Mouse (Mus musculus) embryonic facial prominence, embryonic 14.5 days (tissue): ENCODE data around the gene St6galnac3. TPM values are rescaled to one million over a fixed set of nuclear protein-coding genes. Genes with fewer than 3 reads are reported as not detected.
A peak's percentile ranks its signal among the peaks of the same experiment; 100 is the strongest.
"Not testable (repeated sequence)": the region's sequence is repeated elsewhere in the genome, so short reads cannot be mapped to it uniquely, and the experiment has no call there.

ENCODE experiments used
- ATAC-seq: fragments of 200-750 bp; cut with Nextera tagmentation; 2 replicates; pipeline ENCODE4 v1.8.0; 2017; ENCODE audit warnings: low read depth, moderate number of reproducible peaks, moderate TSS enrichment
- DNase-seq: peaks from one replicate; pipeline ENCODE4 v3.0.0-alpha.2; 2015; ENCODE audit warnings: low spot score
- H3K27ac ChIP-seq: fragments of 300-500 bp; sonication (generic); replicated peaks from 2 replicates; pipeline ENCODE4 v1.5.1; 2014; ENCODE audit warnings: low read depth, mild to moderate bottlenecking, low read length, moderate library complexity
- H3K27me3 ChIP-seq: fragments of 300-500 bp; sonication (generic); replicated peaks from 2 replicates; pipeline ENCODE4 v1.6.1; 2014; ENCODE audit warnings: low read length; ENCODE audit not compliant: control insufficient read depth, insufficient read depth
- H3K36me3 ChIP-seq: fragments of 300-500 bp; sonication (generic); 2 replicates; pipeline ENCODE4 v1.6.1; 2014; ENCODE audit warnings: low read length, mixed read lengths; ENCODE audit not compliant: control insufficient read depth, insufficient read depth
- H3K4me1 ChIP-seq: fragments of 300-500 bp; sonication (generic); 2 replicates; pipeline ENCODE4 v1.6.1; 2014; ENCODE audit warnings: antibody characterized with exemption, low read length; ENCODE audit not compliant: control insufficient read depth, insufficient read depth
- H3K4me2 ChIP-seq: fragments of 300-500 bp; sonication (generic); 2 replicates; pipeline ENCODE4 v1.6.1; 2014; ENCODE audit warnings: low read depth, mild to moderate bottlenecking, low read length, moderate library complexity, mixed read lengths
- H3K4me3 ChIP-seq: fragments of 300-500 bp; sonication (generic); 2 replicates; pipeline ENCODE4 v1.5.1; 2014; ENCODE audit warnings: low read depth, mild to moderate bottlenecking, low read length
- H3K9ac ChIP-seq: fragments of 300-500 bp; sonication (generic); 2 replicates; pipeline ENCODE4 v1.6.1; 2014; ENCODE audit warnings: low read depth, mild to moderate bottlenecking, low read length, moderate library complexity, mixed read lengths
- H3K9me3 ChIP-seq: fragments of 300-500 bp; sonication (generic); 2 replicates; pipeline ENCODE4 v1.6.1; 2016; ENCODE audit warnings: low read length; ENCODE audit not compliant: control insufficient read depth
- WGBS: fragments of 180-500 bp; shearing (Covaris S2); extraction: QIAGEN DNeasy Blood & Tissue Kit; methylation state at CpG from one replicate; pipeline ENCODE4 v1.1.7; 2014; 5-methylcytosine and 5-hydroxymethylcytosine counted together
- polyA plus RNA-seq: library from polyadenylated mRNA; unstranded; fragments of >200 nt; fragmentation: Nextera tagmentation; extraction: Ambion mirVana; gene quantifications from 2 replicates; pipeline ENCODE4 v1.2.1, GENCODE M21; 2014

Gene St6galnac3
- polyA plus RNA-seq, 1 experiment from 2014 or later = 30.6 TPM

DNA sequence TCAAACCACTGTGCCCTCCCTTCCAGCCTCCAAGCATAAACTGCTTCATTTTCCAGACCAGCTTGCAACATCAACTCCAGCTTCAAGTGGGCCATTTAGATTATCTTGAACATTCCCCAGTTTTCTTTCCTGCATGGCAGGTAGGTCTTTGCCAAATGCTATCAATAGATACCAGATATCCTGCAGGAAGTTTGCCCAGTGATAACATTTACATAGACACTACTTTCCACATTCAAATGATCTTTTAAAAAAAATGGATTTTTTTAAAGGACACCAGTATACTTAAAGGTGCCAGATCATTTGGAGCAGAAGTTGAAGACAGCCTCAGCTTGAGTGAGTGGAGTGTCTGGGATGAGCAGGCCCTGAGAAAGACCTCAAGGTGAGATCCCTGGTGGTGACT, 34.3 kb upstream of the St6galnac3 start:
- Histone ChIP-seq H3K27ac (no peak overlapping the region), H3K9ac (no peak overlapping the region), H3K4me1 (no peaks in the 10 kb centered on the region; the same call in 1 of the 2 replicates), H3K4me3 (no peak overlapping the region), H3K27me3 (no peaks in the 10 kb centered on the region), H3K36me3 (no peaks in the 10 kb centered on the region), H3K9me3 (no peaks in the 10 kb centered on the region), H3K4me2 (no peak overlapping the region)
- ATAC-seq (no peak), DNase-seq (no peak)

DNA sequence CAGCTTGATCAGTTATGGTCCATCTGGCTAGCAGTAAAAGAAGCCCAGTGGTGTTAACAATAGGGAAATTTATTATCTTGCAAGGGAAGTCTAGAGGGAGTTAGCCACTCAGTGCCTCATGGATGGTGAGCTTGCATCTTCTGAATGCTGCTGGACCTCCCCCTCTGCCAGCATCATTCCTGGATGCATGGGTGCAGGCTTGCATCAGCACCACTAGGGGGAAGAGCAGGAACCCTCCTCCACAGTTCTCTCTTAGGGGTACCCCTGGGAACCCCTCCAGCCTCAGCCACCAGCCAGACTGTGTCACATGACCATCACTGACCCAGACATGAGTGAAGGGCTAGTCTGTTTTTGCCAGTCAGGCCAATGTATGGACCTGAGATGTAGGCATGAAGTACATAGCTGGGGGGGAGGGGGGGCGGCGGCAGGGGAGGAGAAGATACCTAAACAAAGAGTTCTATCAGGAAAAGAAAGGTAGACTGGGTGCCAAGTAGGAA, 31.6 kb upstream of the St6galnac3 start:
- Histone ChIP-seq H3K36me3 (no peaks in the 10 kb centered on the region), H3K4me1 (no peaks in the 10 kb centered on the region; the same call in 1 of the 2 replicates), H3K27ac (no peak overlapping the region), H3K27me3 (no peaks in the 10 kb centered on the region), H3K9ac (no peak overlapping the region), H3K4me3 (no peak overlapping the region), H3K4me2 (no peak overlapping the region), H3K9me3 (no peaks in the 10 kb centered on the region)
- DNase-seq (no peak), ATAC-seq (no peak)
- 88% methylated on average over 2 of the region's 2 CpGs for WGBS

DNA sequence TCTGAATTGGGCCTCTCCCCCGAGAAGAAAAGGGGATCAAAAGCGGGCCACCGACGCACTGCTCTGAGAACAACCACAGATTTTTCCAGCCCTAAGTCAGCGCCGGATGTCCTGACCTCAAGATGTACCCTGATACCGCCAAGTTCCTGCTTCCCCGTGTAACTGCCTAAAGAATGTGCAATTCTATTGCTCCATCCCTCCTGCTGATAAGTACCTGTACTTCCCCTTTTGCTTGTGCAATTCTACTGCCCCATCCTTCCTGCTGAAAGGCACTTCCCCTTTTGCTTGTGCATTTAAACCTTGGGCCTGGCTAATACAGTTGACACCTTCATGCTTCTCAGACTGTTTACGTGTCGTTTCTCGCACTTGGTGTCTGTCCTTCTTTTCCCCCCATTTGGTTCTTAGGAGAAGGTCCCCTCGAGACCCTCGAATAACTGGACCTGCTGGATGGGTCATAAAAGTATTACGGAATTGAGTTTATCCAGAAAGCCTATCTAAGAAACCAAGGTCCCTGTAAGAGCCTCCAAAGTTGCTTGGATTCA, 30.9 kb upstream of the St6galnac3 start:
- not testable (repeated sequence) for DNase-seq, H3K4me3 ChIP-seq, H3K9me3 ChIP-seq, ATAC-seq, H3K4me2 ChIP-seq, H3K27ac ChIP-seq, H3K4me1 ChIP-seq, H3K36me3 ChIP-seq, H3K27me3 ChIP-seq, H3K9ac ChIP-seq
- 76% methylated on average over 14 of the region's 14 CpGs for WGBS

DNA sequence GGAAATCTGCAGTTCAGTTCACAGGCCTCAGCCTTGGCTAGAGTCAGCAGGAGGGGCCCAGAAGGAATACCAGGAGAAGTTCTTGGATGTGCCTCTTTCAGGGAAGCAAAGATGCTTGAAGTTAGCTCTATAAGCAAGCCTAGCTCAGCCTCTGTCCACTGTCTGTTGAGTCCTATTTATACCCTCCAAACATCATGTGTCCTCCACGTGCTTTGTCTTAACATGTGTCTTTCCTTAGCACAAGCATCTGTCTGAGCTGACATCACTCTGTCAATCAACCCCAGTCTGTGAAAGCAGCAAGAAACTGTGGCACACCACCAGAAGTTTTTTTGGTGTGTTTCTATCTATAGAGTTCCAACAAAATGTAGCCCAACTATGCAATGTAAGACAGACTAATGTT, 26.5 kb upstream of the St6galnac3 start:
- no peaks in the 10 kb centered on the region for H3K4me1 ChIP-seq
- H3K27me3 ChIP-seq = no peaks in the 10 kb centered on the region
- DNase-seq = peak; percentile 47
- no peaks in the 10 kb centered on the region for H3K36me3 ChIP-seq
- WGBS = 28% methylated on average over 1 of the region's 1 CpGs
- no peaks in the 10 kb centered on the region for H3K9me3 ChIP-seq
- H3K4me2 ChIP-seq = no peak overlapping the region
- H3K27ac ChIP-seq = no peak overlapping the region
- no peak overlapping the region for H3K4me3 ChIP-seq
- peak; percentile 33; the same call in 1 of the 2 replicates for ATAC-seq
- no peak overlapping the region for H3K9ac ChIP-seq

DNA sequence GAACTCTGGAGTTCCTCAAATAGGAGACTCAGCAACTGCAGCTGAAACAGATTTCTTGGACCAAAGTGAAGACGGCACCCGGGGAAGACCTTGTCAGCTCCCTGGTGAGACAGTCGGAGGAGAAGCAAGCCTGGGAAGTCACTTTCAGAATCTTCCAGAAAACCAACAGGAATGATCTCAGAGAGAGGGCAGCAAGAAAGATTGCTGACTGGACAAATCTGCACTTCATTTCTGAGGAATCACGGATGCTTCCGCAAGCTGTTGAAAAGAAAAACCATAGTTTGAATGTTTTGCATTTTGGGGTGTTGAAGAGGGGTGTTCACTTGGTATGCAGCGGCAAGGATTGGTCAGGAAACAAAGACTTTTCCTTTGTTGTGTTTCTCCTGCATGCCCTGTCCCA, 24.4 kb upstream of the St6galnac3 start:
- Histone ChIP-seq H3K4me3 (no peak overlapping the region), H3K27ac (no peak overlapping the region), H3K4me1 (no peaks in the 10 kb centered on the region), H3K36me3 (no peaks in the 10 kb centered on the region), H3K27me3 (no peaks in the 10 kb centered on the region), H3K9ac (no peak overlapping the region), H3K9me3 (no peaks in the 10 kb centered on the region), H3K4me2 (no peak overlapping the region)
- DNase-seq (no peak), ATAC-seq (no peak)
- WGBS = 65% methylated on average over 6 of the region's 6 CpGs

DNA sequence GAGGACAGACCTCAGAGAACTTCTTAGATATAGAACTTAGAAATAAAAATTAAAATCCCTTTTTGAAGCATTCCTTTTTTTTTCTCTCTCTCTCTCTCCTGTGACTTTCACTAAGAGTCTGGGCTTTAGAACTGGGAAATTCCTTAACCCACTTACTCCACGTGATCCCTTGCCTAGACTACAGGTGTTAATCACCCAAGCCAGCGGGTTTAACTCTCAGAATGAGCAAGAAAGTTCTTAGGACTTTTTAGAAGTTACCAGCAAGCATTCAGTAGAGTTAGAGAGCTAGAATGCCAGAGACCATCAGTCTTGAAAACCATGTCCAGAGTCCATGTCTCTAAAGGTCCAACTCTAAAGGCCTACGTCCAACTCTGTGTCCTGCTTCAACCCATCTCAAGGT, 23.3 kb upstream of the St6galnac3 start:
- WGBS = 94% methylated on average over 3 of the region's 3 CpGs
- no peak for DNase-seq
- Histone ChIP-seq H3K27ac (no peak overlapping the region), H3K27me3 (no peaks in the 10 kb centered on the region), H3K36me3 (no peaks in the 10 kb centered on the region), H3K4me1 (no peaks in the 10 kb centered on the region), H3K4me2 (no peak overlapping the region), H3K9ac (no peak overlapping the region), H3K9me3 (no peaks in the 10 kb centered on the region), H3K4me3 (no peak overlapping the region)
- no peak for ATAC-seq

DNA sequence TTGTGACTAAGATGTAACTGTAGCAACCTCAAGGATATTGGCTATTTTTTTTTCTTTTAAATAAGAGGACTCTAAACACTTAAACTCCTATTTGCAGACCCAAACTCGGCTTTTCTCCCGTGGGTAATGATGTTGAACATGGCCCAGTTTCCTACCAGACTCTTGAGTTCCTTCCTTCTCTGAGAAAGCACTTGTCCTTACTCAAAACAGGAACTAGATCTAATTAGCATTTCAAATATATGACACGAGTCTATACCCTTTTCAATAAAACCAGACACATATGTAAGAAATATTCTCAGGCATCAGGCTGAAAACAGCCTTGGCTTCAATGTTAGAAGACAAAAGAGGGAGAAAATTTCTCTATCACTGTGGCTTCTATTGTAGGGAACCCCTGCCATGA, 20.1 kb upstream of the St6galnac3 start:
- Histone ChIP-seq H3K4me1 (no peaks in the 10 kb centered on the region), H3K9me3 (no peaks in the 10 kb centered on the region), H3K4me2 (no peak overlapping the region), H3K9ac (no peak overlapping the region), H3K27me3 (no peaks in the 10 kb centered on the region), H3K4me3 (no peak overlapping the region), H3K27ac (no peak overlapping the region), H3K36me3 (no peaks in the 10 kb centered on the region)
- no peak for DNase-seq
- 56% methylated on average over 3 of the region's 3 CpGs for WGBS
- no peak for ATAC-seq

DNA sequence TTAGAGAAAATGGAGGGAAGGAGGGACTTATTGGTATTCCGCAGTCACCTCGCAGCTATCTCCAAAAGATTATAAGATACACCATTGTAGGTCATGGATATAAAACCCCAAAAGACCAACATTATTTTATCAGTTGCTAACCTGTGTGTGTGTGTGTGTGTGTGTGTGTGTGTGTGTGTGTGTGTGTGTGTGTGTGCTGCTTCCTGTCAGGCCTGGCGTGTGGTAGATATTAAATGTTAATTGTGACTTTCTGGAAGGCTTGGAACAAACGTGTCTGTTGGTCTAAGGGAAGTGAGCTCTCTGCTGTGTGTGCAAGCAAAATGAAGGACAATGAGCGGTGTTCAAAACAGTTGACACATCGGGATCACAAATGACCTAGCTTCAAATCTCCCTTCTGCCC, 19.5 kb upstream of the St6galnac3 start:
- H3K9me3 ChIP-seq = no peaks in the 10 kb centered on the region
- no peak for DNase-seq
- no peak for ATAC-seq
- peaks cover 5% of the 10 kb centered on the region; the same call in 1 of the 2 replicates for H3K4me1 ChIP-seq
- no peak overlapping the region for H3K4me3 ChIP-seq
- no peak overlapping the region for H3K4me2 ChIP-seq
- no peaks in the 10 kb centered on the region for H3K27me3 ChIP-seq
- H3K9ac ChIP-seq = no peak overlapping the region
- 77% methylated on average over 6 of the region's 6 CpGs for WGBS
- H3K36me3 ChIP-seq = no peaks in the 10 kb centered on the region
- no peak overlapping the region for H3K27ac ChIP-seq

DNA sequence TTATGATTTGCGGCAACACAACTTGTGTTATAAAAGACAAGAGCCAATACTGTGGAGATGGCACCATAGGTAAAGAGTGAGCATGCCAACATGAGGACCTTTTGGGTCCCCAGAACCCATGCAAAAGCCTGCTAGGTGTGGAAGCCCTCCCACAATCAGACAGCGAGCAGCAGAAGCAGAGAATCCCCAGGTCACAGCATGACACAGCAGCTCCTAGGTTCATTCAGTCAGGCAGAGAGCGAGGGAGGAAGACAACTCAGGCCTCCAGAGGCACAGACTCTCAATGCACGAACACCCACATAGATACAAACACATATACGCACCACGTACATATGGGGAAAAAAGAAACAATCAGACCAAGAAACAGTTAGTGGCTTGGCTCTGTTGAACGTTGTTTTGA, 16.8 kb upstream of the St6galnac3 start:
- Histone ChIP-seq H3K27ac (no peak overlapping the region), H3K4me3 (no peak overlapping the region), H3K27me3 (no peaks in the 10 kb centered on the region), H3K9me3 (no peaks in the 10 kb centered on the region), H3K4me2 (no peak overlapping the region), H3K4me1 (peaks cover 19% of the 10 kb centered on the region; the same call in 1 of the 2 replicates), H3K9ac (no peak overlapping the region), H3K36me3 (no peaks in the 10 kb centered on the region)
- no peak for ATAC-seq
- no peak for DNase-seq
- WGBS = 82% methylated on average over 7 of the region's 7 CpGs
